Mouse (Mus musculus) activated CD4-positive, CD25-positive, alpha-beta regulatory T cell, adult 4 months (primary cell): ENCODE data around the gene Hvcn1. TPM values are rescaled to one million over a fixed set of nuclear protein-coding genes. Genes with fewer than 3 reads are reported as not detected.
A peak's percentile ranks its signal among the peaks of the same experiment; 100 is the strongest.
"Not testable (repeated sequence)": the region's sequence is repeated elsewhere in the genome, so short reads cannot be mapped to it uniquely, and the experiment has no call there.

Experiments
- ATAC-seq: one replicate; pipeline ENCODE4 v1.8.0; 2017
- polyA plus RNA-seq, 2 experiments: library from polyadenylated mRNA; unstranded; fragments of 100-300 nt; shearing (Covaris generic); gene quantifications; one replicate each; pipeline ENCODE4 v1.2.1; 2017

Hvcn1 gene
- polyA plus RNA-seq, 2 experiments from 2014 or later: 39.5 to 46.5 TPM

DNA sequence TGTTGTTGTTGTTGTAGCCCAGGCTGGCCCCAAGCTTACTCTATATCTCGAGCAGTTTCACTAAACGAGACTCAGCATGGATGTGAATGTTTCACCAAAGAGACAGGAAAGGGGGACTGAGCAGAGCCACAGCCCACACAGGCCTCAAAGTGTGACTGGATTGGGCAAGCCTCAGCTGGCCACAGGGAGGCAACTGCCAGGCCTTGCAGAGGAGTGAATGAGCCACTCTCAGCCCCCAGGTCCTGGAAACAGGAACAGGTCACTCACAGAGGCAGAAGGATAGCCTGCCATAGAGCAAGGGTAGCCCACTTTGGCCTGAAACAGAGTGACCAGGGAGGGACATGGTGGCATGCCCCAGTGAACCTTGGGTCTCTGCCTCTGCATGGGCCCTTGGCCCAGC, 2.4 kb upstream of the Hvcn1 start:
- no peak for ATAC-seq

DNA sequence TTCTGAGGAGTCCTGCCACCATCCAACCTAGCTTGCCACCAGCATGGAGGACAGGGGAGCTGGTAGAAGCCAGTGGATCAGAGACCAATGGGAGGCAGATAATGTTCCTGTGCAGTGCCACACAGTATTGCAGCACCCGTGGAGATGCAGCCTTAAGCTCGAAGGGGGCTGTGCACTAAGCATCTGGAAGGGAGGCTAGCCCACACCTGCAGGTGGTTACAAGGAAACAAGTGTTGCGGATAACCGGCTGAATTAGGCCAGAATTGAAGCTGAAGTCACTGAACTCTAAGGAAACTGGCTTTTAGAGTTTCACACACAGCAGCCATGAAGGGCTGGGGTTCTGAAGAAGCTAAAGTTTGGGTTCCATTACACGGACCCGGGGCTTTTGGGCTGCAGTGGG, 2.3 kb downstream of the Hvcn1 start:
- no peak for ATAC-seq

DNA sequence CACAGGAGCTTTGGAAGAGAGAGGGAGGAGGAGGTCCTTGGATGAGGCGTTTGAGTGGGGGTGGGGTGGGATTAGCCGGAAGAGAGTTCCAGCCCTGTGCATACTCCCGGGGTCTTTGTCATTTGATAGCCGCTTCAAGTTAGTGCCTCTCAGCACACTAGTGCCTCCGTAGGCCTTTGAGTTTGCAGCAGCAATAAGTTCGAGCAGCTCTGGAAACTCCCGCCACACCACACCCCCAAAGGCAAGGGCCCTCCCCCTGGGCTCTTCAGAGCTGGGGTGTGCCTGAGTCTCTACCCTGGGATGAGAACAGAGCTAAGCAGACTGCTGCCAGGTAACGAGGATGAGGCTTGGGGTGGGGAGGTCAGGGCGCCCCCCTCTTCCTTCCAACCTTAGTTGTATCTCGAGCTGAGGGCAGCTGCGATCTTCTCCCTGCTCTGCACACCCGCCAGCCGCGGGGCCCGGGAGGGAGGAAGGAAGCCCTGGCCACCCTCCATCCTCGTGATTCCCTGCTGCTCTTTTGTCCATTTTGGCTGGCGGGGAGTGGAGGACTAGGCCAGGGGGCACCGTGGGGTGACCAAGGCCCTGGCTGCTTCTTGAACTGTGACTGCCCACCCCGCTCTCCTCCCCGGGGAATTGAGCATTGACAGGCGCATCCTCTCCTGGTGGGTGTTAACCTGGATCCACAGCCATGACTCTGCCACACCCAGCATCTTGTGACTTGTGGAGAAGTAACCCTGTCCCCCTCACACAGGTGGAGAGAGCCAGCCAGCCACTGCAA, 3.2 kb downstream of the Hvcn1 start:
- ATAC-seq: peak; percentile 94

DNA sequence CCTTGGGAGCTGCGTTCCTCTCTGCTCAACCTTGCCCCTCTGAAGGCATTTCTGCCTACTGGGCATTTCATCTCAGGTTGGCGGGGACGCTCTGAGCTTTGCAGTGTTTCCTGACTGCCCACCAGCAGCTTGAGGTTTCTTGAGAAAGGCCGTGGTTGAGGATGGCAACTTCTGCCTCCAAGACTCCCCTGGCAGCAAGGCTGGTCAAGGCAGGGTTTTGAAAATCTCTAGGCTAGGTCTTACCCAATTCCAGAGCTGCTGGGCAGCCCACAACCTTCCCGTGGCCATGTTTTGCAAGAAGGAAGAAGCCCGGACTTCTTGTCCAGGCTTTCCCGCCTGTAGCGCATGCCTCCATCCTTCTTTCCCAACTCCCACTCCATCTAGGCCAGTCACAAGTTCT, 4.3 kb downstream of the Hvcn1 start:
- no peak for ATAC-seq

DNA sequence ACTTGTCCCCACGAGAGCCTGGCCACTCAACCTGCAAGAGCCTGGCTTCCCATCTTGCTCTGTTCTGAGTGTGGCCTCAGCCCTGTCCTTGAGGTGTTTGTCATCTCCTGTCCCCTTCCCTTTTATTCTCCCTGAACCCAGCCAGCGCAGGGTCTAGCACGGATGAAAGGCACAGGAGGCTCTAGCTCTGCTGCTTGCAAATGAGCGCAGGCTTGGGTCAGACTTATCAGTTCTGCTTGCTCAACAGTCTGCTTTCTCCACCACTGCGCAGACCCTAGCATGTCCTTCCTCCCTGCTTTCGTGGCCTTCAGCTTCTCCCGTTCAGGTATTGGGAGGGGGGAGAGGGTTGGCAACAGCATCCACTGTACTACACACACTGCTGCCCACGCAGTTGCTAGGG, 5.5 kb downstream of the Hvcn1 start:
- ATAC-seq: no peak

DNA sequence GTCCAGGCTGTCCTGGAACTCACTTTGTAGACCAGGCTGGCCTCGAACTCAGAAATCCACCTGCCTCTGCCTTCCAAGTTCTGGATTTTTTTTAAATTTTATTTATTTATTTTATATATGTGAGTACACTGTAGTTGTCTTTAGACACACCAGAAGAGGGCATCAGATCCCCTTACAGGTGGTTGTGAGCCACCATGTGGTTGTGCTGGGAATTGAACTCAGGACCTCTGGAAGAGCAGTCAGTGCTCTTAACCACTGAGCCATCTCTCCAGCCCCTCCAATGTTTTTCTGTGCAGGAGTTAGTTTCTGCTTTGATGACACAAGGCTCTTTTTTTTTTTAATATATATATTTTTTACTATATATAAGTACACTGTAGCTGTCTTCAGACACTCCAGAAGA, 6.2 kb downstream of the Hvcn1 start:
- not testable (repeated sequence) for ATAC-seq

DNA sequence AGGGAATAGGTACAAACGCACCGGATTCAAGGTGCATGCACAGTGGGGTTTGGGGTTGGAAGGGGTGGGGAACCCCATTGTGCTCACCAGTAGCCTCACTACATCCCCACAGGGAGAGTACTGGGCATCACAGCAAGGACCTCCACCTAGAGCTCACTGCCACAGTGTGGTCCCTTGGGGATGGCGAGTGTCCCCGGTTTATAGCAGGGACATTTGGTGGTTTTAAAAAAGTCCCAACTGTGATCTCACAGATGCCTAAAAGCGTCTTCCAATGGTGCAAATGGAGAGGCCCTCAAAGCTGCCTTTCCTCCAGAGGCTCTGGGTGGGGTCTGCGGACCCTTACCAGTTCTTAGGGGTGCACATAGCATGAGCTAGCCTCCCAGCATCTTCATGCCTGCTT, 7.3 kb downstream of the Hvcn1 start:
- no peak for ATAC-seq

DNA sequence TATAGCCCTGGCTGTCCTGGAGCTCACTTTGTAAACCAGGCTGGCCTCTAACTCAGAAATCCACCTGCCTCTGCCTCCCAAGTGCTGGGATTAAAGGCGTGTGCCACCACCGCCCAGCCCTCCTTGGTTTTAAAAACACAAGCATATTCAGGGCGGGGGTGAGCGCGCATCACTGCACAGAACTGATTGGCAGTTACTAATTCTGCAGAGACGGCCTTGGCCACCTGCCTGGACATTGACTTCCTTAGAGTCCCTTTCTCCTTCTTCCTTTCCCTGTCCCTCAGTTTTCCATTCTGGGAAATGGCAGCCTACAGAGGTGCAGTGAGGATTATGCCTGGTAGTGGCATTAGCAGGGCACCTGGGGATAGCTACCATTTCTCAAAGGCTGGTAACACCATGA, 11.0 kb downstream of the Hvcn1 start:
- no peak for ATAC-seq

DNA sequence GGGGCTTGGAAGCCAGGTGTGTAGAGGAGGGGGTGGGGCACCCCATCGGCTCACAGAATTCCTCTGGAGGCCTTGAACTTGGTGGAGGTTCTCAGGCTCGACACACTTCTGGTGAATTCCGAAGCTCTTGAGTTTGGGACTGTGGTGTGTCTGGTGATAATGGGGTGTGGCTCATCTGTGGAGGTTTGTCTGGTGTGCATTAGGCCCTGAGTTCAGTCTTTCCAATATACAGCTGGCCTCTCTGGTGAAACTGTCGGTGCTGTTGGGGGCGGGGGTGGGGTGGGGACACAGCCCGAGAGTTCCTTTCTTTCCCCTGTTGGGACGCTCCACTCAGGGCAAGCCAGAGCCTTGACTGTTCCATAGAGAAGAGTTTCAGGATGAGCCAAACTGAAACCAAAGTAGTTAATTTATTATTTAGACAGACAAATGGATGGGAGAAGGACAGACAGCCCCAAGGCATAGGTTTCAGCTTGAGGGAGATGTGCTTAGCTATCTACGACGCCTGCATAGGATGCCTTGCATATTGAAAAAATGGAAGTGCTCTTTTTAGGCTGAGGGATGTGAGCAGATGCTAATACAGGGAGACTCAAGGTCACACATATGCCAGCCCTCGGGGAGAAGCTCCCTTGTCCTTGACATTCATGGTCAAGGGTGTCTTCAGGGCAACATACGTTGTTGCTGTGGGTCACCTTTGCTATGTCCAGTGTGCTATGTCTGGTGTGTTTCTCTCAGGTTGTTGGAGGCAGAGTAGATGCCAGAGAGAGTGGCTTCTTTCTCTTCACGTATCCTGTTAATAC, 11.7 kb downstream of the Hvcn1 start:
- ATAC-seq: no peak

DNA sequence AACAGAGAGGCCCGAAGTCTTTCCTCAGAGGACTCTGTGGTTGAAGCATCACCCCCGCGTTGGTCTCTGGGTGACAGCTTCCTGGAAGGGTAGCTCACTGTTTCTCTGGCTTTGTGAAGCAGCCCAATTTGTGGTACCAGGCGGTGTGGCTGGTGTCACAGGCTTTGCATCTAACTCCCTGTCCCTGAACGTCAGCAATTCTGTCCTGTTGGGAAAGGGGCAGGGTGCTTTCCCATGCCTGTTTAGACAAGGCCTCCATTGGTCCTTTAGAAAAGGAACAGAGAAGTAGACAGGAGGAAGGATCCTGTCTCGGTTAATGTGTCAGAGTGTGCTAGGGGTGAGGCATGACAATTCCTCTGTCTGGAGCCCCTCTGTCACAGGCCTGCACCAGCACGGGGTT, 12.3 kb downstream of the Hvcn1 start:
- peak; percentile 34 for ATAC-seq

DNA sequence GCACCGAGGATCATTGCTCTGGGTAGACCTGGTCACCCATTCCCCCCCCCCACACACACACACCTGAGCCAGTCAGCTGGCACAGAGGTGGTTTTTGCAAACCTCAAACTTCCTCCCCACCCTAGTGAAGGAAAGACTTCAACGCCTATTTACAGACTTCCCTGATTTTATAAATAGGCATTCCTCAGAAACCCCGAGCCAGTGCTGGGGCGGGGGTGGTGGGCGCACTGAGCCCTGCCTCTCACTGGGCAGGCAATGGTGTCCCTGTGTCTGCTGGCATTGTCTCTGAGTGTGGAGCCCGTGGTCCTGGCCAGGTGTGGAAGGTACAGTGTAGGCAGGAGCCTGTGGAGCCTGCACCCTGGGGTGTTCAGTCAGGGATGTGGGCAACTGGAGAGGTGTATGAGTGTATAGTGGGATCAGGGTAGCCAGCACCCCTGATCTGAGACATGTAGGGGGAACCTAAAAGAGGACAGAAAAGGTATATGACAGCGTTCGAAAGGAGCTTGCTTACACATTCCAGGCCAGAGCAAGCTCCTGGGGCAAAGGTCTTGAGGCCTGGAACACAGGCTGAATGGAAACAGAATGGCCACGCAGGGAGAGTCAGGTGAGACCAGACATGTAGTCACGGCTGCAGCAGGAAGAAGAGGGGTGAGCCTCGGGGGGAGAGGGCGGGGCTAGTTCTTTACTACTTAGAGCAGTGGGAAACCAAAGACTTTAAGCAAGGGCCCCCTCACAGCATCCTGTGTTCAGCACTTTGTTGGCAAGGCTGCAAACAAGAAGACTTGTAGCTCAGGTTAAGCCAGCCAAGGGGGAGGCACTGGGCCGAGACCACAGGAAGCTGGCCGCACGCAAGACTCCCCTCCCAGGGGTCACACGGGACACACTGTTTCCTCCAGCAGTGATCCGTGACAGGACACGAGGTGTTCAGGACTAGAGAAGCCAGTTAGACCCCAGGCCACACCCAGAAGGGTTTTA, 13.3 kb downstream of the Hvcn1 start:
- ATAC-seq: peak; percentile 83

DNA sequence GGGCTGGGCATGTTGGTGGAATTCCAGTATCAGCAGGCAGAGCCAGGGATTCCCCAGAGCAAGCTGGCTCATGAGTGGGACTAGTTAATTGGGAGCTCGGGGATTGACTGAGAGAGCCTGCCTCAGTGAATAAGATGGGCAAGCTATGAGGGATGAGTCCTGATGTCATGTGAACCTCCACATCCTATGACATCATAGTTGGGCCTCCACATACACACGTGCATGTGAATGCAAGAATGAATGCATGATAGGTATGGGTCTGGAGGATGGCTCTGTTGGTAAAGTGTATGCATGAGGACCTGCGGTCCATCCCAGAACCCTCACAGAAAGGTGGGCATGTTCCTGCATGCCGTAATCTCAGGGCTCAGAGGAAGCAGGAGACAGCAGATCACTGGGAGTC, 14.5 kb downstream of the Hvcn1 start:
- no peak for ATAC-seq

DNA sequence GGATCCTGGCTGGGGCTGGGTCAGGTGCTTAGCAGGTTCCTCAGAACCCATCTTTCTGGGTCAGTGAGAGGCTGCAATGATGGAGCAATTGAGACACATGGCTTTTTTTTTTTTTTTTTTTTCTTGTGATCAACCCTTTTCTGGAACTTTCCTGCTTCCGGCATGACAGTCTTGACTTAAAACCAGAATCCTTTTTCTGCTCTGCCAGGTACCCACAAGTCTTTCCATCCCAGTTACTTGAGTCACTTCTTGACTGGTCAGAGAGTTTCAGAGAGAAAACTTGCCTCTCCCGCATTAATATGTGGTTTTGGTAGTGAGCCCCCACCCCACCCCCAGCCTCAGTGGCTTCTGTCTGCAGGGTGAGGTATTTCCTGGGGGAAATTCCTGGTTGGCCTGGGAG, 17.7 kb downstream of the Hvcn1 start:
- no peak for ATAC-seq

DNA sequence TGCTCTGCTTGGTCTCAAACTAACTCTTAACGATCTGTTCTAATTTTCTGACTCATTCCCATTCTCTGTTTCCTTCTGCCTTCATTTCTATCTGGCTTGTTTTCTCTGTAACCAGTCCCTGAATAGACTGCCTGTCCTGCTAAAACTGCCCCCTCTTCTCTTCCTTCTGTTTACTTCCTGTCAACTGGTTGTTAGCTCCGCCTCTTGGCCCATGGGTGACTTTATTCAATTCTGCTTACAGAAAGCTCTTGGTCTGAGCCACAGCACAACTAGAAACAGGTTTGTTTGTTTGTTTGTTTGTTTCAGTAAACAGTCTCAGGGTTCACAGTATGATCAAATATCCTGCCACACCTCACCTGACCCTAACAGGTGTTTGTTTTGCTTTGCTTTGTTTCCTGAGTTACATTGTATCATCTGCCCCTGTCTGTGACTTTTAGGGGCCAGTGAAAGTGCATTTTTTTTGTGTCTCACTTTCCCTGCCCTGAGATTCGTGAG, 21.7 kb downstream of the Hvcn1 start:
- ATAC-seq: no peak

DNA sequence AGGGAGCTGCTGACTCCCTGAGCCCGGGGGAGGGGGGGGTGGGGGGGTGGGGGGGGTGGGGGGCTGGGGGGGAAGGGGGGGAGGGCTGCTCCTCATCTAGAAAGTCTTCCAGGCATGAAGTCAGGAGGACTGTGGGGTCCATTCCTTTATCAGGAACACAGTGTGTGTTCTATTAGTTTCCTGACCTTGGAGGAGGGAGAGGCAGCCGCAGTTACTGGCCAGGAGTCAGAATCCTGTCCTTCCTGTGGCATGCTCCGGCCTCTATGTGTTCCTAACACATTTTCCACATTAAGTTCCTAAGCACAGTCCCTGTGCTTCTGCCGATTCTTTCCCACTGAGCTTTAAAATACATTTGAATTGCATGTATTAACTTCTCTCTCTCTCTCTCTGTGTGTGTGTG, 22.2 kb downstream of the Hvcn1 start:
- no peak for ATAC-seq

DNA sequence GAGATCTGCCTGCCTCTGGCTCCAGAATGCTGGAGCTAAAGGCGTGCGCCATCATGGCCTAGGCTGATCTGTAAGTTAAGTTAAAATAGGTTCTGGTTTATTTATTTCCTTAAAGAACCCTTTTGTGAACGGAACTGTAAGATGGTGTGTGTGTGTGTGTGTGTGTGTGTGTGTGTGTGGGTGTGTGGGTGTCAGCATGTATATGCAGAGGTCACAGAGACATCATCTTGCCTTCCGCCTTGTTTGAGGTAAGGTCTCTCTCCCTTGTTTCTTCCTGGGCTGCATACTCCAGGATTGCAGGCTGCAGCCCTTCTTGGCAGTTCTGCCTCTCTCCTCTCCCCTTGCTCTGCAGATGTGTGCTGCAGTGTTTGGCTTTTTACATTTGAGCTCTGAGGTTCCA, 24.2 kb downstream of the Hvcn1 start:
- ATAC-seq: peak; percentile 8

DNA sequence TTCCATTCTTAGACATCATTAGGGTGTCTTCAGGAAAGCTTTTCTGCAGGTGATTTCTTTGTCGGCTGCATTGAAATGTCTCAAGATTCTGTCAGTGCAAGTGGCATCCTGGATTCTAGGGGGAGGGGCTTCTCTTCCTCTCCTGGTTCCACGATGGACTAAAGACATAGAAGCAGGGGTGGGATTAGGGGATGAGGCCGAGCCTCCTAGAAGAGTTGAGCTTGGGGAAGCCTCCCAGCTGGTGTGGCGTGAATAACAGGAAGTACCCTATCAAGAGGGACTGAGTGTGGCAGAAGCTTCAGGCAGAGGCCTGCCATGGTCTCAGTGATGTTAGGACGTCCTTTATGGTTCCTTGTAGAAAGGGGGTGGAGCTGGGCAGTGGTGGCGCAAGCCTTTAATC, 24.8 kb downstream of the Hvcn1 start:
- no peak for ATAC-seq

DNA sequence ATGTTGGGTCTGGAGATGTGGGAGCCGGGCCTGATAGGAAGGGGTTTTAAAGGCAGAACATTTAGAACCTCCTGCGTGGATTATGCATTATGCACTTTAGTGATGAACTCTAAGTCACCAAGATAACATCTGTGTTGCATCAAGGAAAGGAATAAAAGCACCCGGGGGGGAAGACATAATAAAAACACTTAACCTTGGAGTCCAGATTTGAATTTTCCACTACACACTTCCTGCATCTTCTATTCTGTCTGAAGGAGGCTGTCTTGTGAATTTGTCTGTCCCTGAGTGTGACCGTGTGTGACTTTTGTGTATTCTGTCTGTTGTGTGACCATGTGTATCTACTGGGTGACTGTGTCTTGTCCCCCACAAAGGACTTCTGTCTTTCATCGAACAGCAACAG, 25.4 kb downstream of the Hvcn1 start:
- peak; percentile 39 for ATAC-seq

DNA sequence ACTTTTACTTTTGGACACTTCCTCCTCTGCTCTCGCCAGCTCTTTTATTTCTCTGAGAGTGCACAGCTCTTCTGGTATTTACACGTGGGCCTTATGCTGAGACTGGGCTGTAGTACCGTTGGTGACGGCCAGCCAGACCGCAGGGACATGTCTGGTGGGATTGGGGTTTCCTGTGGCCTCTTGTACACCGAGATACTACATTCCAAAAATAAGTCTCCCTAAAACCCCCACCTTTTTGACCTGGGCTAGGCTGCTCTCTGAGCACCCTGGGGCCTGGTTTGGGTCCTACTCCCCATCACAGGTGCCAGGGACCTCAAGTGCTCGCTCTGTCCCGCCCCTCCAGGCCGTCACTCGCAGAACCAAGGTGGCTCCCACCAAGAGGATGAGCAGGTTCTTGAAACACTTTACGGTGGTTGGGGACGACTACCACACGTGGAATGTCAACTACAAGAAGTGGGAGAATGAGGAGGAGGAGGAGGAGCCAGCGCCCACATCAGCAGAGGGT, 26.5 kb downstream of the Hvcn1 start:
- ATAC-seq: no peak

DNA sequence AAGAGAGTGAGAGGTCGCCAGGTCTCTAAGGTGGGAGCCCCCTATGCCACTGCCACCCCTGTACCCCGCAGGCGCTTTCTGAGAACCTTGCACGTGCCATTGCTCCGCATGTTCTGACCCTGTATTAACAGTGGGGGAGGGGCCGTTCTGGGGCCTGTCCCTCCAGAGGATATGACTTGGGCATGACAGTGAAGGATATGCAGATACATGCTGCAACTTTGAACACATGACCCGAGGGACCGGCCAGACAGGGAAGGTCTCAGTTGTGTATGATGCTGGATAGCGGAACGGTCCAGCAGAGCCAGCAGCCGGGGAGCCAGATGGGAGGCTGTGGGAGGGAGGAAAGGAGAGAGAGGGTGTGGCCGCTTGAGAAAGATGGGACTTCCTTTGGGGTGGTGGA, 27.1 kb downstream of the Hvcn1 start:
- ATAC-seq: peak; percentile 50

DNA sequence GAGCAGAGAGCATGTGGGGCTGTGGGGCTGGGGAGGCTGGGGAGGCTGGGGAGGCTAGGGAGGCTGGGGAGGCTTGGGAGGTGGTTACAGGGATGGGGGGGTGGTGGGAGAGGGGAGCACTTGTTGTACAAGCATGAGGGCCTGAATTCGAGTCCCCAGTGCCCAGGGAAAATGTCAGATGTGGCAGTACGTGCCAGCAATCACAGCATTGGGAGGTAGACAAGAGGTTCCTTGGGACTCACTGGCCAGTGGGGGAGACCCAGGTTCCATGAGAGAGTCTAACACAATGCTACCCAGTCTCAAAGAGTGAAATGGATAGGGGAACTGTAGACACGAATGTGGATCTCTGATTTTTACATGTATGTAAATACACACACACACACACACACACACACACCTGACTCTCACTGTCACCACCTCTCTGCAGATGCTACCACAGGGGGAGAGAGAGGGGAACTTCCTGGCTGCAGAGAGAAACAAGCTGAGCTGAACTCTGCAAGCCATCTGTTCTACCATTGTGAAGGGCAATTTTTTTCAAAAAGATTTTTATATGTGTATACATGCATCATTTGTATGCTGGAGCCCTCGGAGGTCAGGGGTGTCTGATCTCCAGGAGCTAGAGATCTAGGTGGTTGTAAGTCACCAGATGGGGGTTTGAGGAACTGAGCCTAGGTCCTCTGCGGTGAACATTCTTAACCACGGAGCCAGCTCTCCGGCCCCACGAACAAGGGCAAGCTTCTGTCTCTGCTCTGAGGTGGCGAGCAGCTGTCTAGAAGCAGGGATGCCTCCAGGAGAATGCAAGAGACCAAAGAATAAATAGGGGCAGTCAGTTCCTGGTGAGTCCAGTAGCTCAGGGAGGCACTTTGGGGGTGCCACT, 28.0 kb downstream of the Hvcn1 start:
- ATAC-seq: peak; percentile 47
